Mouse (Mus musculus): Measurements from ENCODE around the gene Ctps.

- TF ChIP-seq CTCF (IDR thresholded peaks at IDR 0.05; ENCODE audit: low read depth) (no peak), EP300 (IDR thresholded peaks at IDR 0.05; ENCODE audit: low read depth) (no peak)
Measured at GRCm38 (mm10) chr4:120565726-120566125, 4.3 kb downstream of the Ctps start.
